Mouse (Mus musculus) large intestine, adult 2 months (tissue): Measurements from ENCODE around the gene Dcaf11. TPM values are rescaled to one million over a fixed set of nuclear protein-coding genes. Genes with fewer than 3 reads are reported as not detected.

Experiments
- DNase-seq: peaks from one replicate; pipeline ENCODE4 v3.0.0-alpha.2; 2012; ENCODE audit warnings: low read depth, low spot score
- WGBS: fragments of 180-500 bp; shearing (Covaris S2); methylation state at CpG from one replicate; pipeline ENCODE4 v1.1.7; 2018; 5-methylcytosine and 5-hydroxymethylcytosine counted together
- polyA plus RNA-seq: library from polyadenylated mRNA; depleted of rRNA; stranded (reverse); fragments of >200 nt; gene quantifications from 2 replicates; pipeline ENCODE4 v1.2.3, GENCODE M21; 2012; rRNA removed

Dcaf11 gene
- polyA plus RNA-seq, 1 experiment: 112 TPM

DNA sequence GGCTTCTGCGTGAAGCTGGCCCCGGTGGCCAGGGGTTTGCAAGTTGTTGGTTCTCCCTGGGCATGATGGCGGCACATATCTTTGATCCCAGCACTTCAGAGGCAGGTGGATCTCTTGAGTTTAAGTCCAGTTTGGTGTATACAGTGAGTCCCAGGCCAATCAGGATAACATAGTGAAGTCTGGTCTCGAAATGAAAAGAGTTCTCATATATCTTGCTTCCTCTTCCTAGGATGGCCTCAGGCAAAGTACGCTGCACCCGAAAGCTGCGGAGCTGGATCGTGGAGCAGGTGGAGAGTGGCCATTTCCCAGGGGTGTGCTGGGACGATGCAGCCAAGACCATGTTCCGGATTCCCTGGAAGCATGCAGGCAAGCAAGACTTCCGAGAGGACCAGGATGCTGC is 45.0 kb downstream of the Dcaf11 start:
- DNase-seq: no peak
- 84% methylated on average over 11 of the region's 11 CpGs for WGBS

DNA sequence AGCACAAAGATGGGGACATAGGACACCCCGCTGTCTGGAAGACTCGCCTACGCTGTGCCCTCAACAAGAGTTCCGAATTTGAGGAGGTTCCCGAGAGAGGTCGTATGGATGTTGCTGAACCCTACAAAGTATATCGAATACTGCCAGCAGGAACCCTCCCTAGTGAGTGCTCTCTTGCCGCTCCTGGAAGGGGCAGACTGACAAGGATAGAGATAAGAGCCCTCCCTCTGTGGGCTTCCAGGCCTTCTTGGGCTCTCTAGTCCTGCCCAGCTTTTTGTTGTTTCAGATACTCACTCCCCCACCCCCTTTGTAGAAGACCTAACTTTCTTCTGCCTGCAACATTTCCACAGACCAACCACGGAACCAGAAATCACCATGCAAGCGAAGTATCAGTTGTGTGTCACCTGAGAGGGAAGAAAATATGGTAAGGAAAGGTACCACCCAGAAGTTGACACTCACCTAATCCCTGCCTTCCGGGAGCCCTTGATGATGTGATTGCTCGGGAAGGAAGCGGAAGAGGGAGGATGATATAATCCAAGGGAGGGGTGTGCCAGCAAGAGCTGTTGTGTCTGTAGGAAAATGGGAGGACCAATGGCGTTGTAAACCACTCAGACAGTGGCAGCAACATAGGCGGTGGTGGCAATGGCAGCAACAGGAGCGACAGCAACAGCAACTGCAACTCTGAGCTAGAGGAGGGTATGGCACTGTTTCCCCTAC is 46.1 kb downstream of the Dcaf11 start:
- WGBS: 86% methylated on average over 16 of the region's 16 CpGs
- DNase-seq: no peak

- WGBS: 96% methylated on average over 6 of the region's 6 CpGs
- DNase-seq: no peak
Measured at GRCm38 (mm10) chr14:55608339-55608738, 48.5 kb downstream of the Dcaf11 start.

GRCm38 (mm10) chr14:55613346-55613745 is 53.5 kb downstream of the Dcaf11 start:
- DNase-seq: no peak
- WGBS: 42% methylated on average over 6 of the region's 6 CpGs

- WGBS: 73% methylated on average over 7 of the region's 7 CpGs
- no peak for DNase-seq
Measured at GRCm38 (mm10) chr14:55614565-55615178, 54.9 kb downstream of the Dcaf11 start.

DNA sequence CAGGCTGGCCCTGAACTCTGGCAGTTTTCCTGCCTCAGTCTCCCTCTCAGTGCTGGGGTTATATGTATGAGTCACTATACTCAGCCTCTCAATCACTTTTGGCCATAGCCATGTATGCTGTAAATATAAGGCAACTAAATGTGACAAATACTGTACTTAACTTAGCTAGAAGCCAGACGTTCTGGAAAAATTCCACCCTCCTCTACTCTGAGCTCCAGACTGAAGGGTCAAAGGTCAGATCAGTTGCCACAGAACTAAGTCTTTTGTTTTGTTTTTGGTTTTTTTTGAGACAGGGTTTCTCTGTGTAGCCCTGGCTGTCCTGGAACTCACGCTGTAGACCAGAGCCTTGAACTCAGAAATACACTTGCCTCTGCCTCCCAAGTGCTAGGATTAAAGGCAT is 56.1 kb downstream of the Dcaf11 start:
- 50% methylated on average over 2 of the region's 2 CpGs for WGBS
- DNase-seq: no peak

DNA sequence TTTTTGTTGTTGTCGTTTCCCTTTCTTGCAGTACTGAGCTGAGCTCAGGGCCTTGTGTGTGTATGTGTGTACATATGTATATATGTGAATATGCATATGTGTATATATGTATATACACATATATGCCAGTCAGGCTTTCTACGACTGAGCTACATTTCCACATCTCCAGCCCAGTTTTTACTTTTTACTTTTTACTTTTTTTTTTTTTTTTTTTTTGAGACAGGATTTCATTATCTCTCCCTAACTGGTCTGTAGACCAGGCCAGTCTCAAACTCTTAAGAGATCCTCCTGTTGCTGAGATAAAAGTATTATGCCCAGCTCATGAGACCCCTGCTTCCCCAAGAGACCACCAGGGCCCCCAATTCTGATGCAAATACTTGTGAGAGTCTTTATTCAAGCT is 57.0 kb downstream of the Dcaf11 start:
- 82% methylated on average over 2 of the region's 2 CpGs for WGBS
- no peak for DNase-seq

- DNase-seq: peak; percentile 75
- WGBS: 18% methylated on average over 21 of the region's 21 CpGs
Measured at GRCm38 (mm10) chr14:55617822-55618221, 58.0 kb downstream of the Dcaf11 start, which contains the start of gene Rec8. Gene Rec8, plus strand, starts transcription at chr14:55618037.

DNA sequence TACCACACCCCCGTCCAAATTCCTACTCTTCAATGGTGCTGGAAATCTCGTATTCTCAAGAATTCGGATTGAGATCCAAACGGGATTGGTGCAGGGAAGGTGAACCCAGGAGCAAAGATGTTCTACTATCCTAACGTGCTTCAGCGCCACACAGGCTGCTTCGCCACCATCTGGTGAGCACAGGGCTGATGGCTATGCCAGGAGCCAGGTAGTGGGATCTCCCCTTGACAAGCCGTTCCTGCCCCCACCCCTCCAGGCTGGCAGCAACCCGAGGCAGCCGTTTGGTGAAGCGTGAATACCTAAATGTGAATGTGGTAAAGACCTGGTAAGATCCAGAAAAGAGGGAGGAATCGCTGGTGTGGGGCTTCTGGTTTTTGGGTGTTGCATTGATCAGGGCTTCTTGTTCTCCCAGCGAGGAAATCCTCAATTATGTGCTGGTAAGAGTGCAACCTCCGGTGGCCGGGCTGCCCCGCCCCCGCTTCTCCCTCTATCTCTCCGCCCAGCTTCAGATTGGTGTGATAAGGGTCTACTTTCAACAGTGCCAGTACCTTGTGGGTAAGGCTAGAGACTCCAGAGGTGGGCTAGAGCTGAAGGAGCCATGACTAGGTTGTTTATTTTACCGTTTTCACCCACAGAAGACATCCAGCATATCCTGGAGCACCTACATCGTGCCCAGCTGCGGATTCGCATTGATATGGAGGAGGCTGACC is 58.8 kb downstream of the Dcaf11 start:
- WGBS: 36% methylated on average over 22 of the region's 22 CpGs
- DNase-seq: no peak

Other genes starting within 250 kb of the Dcaf11 start
- gene Dhrs4, start 81.2 kb upstream of the Dcaf11 start, polyA plus RNA-seq: 47.7 and 70.7 TPM in 2 replicates
- 1.3 and 1.6 TPM in 2 replicates for gene Carmil3, start 69.4 kb upstream of the Dcaf11 start, polyA plus RNA-seq
- 0.10 and 0.15 TPM in 2 replicates for gene Cpne6, start 49.6 kb upstream of the Dcaf11 start, polyA plus RNA-seq
- gene Nrl, start 35.0 kb upstream of the Dcaf11 start, polyA plus RNA-seq: not detected in 2 replicates
- 30.9 and 33.5 TPM in 2 replicates for gene Pck2, start 19.7 kb upstream of the Dcaf11 start, polyA plus RNA-seq
- 0.25 and 0.82 TPM in 2 replicates for gene A730061H03Rik, start 400 bp downstream of the Dcaf11 start, polyA plus RNA-seq
- 0.11 and 0.12 TPM in 2 replicates for gene Fitm1, start 15.6 kb downstream of the Dcaf11 start, polyA plus RNA-seq
- gene Psme1, start 18.1 kb downstream of the Dcaf11 start, polyA plus RNA-seq: 250 and 259 TPM in 2 replicates
- gene Emc9, start 25.3 kb downstream of the Dcaf11 start, polyA plus RNA-seq: 10.1 and 16.2 TPM in 2 replicates
- gene Psme2, start 31.1 kb downstream of the Dcaf11 start, polyA plus RNA-seq: 357 and 385 TPM in 2 replicates
- 32.1 and 48.2 TPM in 2 replicates for gene Rnf31, start 31.7 kb downstream of the Dcaf11 start, polyA plus RNA-seq
- gene Irf9, start 43.6 kb downstream of the Dcaf11 start, polyA plus RNA-seq: 38.5 and 55.1 TPM in 2 replicates
- 1.3 and 4.7 TPM in 2 replicates for gene Rec8, start 58.0 kb downstream of the Dcaf11 start, polyA plus RNA-seq
- 39.2 and 46.0 TPM in 2 replicates for gene Ipo4, start 76.0 kb downstream of the Dcaf11 start, polyA plus RNA-seq
- 2.2 and 2.3 TPM in 2 replicates for gene Gm49378, start 77.9 kb downstream of the Dcaf11 start, polyA plus RNA-seq
- 96.9 and 108 TPM in 2 replicates for gene Tm9sf1, start 83.8 kb downstream of the Dcaf11 start, polyA plus RNA-seq
- 1.4 and 2.1 TPM in 2 replicates for gene Tssk4, start 90.2 kb downstream of the Dcaf11 start, polyA plus RNA-seq
- gene Mdp1, start 100.5 kb downstream of the Dcaf11 start, polyA plus RNA-seq: 44.6 and 50.6 TPM in 2 replicates
- 17.8 and 18.8 TPM in 2 replicates for gene Gmpr2, start 111.9 kb downstream of the Dcaf11 start, polyA plus RNA-seq
- gene Nedd8, start 112.1 kb downstream of the Dcaf11 start, polyA plus RNA-seq: 329 and 342 TPM in 2 replicates
- 16.5 and 22.5 TPM in 2 replicates for gene Tinf2, start 121.8 kb downstream of the Dcaf11 start, polyA plus RNA-seq
- 1.0 and 1.1 TPM in 2 replicates for gene Tgm1, start 153.9 kb downstream of the Dcaf11 start, polyA plus RNA-seq
- 34.3 and 42.9 TPM in 2 replicates for gene Rabggta, start 162.3 kb downstream of the Dcaf11 start, polyA plus RNA-seq
- gene Dhrs1, start 185.7 kb downstream of the Dcaf11 start, polyA plus RNA-seq: 78.0 and 141 TPM in 2 replicates
- 16.0 and 21.7 TPM in 2 replicates for gene Nop9, start 185.7 kb downstream of the Dcaf11 start, polyA plus RNA-seq
- gene Cideb, start 198.5 kb downstream of the Dcaf11 start, polyA plus RNA-seq: 335 and 566 TPM in 2 replicates
- 3.5 and 11.3 TPM in 2 replicates for gene Ltb4r2, start 201.4 kb downstream of the Dcaf11 start, polyA plus RNA-seq
- gene Ltb4r1, start 206.0 kb downstream of the Dcaf11 start, polyA plus RNA-seq: 4.9 and 8.2 TPM in 2 replicates
- gene Adcy4, start 224.1 kb downstream of the Dcaf11 start, polyA plus RNA-seq: 3.7 and 5.8 TPM in 2 replicates
- gene Ripk3, start 228.9 kb downstream of the Dcaf11 start, polyA plus RNA-seq: 86.5 and 89.2 TPM in 2 replicates